Comparison of ENCODE assay signal across 8 mouse cellular contexts in genomic region chr5:43391412-43392029, GRCm38 (mm10).
A peak's percentile ranks its signal among the peaks of the same experiment; 100 is the strongest.
DNase-seq lines count a peak whose midpoint lies in the region.

No protein-coding gene starts in this region.

- DNase-seq in 416B (ENCODE audit: low read depth) (peak; percentile 61), MN1 (ENCODE audit: low spot score) (peak; percentile 71)
- DNase-seq in cerebellum, postnatal 36 days, result peak; percentile 45 to 47
- DNase-seq in heart, postnatal 4 days, result peak; percentile 58
- DNase-seq in layer of hippocampus, adult 9-11 months, result peak; percentile 44
- peak; percentile 16 for DNase-seq in lung, postnatal 25 days (ENCODE audit: low spot score)
- peak; percentile 7 for DNase-seq in right cerebral cortex, postnatal 4 days
- no peak for DNase-seq in gastrocnemius, postnatal 4 days (ENCODE audit: low spot score in 2 of 2)

Comparison
In these comparisons a context has a peak if more than half of its experiments do, and no peak if none do; other contexts are left out.
1. DNase-seq: peak in 416B (single experiment), MN1 (single experiment), cerebellum, postnatal 36 days (2 of 2), heart, postnatal 4 days (single experiment), layer of hippocampus, adult 9-11 months (single experiment), lung, postnatal 25 days (single experiment) and right cerebral cortex, postnatal 4 days (single experiment); none in gastrocnemius, postnatal 4 days (0 of 2).